Mouse (Mus musculus) lung, postnatal 25 days (tissue): ENCODE data around the gene Mettl21e.
"Not testable (repeated sequence)": the region's sequence is repeated elsewhere in the genome, so short reads cannot be mapped to it uniquely, and the experiment has no call there.

Source experiments
- DNase-seq: peaks from one replicate; pipeline ENCODE4 v3.0.0; 2022; ENCODE audit warnings: low spot score

Mettl21e gene

DNA sequence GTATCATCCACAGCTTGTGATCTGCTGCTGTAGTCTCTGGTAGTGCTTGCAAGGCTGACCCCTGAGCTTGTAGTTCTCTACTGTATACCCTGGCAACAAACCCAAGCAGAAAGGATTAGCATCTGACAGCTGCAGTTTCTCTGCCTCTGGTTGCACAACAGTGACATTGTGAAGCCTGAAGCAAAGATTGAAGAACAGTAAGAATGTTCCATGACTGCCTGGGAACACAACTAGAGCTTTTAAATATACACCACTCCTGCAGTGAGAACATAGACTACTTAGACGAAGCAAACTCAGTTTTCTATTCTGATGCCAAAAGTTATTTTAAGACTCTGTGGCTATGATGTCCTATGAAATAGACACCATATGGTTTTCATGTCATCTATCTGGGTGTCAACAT, at the start of gene Mettl21e:
Gene Mettl21e (minus strand): TSS at position 86 of the 400 bp plus-strand sequence.
- DNase-seq: peak; percentile 77

DNA sequence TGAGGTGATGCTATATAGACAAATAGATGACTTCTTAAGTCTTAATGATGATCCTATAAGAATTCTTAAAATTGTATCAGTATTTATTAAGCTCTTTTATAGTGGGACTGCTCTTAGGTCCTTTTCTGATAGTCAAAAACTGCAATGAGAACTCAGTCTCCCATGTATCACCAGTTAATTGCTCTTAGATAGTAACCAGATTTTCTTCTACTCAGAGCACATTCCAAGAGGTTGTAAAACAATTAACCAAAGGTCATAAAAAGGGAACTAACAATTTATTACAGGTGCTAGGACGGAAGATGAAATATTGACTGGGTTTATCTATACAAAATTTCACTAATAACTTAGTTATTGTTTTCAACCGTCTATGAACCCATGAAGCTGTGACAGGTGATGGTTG, 21.7 kb upstream of the Mettl21e start:
- not testable (repeated sequence) for DNase-seq

DNA sequence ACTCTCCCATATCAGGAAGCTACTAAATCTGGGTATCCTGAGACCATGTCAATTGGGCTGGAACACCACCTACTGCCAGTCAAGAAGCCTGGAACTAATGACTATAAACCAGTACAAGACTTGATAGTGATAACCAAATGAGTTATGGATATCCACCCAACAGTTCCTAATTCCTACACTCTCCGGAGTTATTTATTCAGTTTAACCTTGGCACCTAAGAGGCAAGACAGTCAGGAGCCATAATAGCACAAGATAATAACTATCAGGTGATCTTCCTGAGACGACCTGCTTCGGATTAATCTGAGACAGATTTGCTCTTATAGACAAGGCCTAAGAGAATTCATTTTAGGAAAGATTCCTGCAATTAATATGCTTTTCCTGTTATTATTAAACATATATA, 21.2 kb upstream of the Mettl21e start:
- DNase-seq: no peak

DNA sequence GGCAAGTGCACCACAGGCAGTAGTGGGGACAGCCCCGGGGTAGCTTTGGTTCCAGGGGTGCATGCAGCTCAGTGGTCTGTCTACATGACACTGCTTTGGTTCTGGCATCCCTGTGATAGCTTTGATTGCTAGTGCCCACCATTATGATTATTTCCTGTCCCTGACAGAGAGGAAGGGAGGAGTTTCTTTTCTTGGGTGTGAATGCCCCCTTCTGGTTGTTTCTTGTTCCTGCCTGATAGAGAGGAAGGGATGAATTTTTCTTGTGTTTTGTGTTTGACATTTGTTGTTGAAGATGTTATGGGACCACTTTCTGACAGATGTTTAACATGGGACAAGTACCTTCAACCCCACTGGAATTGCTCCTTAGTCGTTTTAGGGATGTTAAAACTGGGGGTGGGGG, 18.5 kb upstream of the Mettl21e start:
- no peak for DNase-seq

DNA sequence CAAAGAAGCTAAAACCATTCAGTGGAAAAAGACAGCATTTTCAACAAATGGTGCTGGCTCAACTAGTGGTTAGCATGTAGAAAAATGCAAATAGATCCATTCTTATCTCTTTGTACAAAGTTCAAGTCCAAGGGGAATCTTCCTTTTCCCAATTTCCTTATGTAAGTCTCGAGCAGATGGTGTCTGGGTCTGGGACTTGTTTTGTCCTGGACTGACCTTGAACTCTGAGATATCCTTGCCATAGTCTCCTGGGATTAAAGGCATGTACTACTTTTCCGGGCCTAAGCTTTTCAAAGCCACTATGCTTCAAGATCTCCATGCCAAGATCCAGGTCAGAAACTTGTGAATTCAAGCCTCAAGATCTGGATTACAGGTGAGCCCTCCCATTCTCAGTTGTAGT, 16.6 kb upstream of the Mettl21e start:
- DNase-seq: no peak

DNA sequence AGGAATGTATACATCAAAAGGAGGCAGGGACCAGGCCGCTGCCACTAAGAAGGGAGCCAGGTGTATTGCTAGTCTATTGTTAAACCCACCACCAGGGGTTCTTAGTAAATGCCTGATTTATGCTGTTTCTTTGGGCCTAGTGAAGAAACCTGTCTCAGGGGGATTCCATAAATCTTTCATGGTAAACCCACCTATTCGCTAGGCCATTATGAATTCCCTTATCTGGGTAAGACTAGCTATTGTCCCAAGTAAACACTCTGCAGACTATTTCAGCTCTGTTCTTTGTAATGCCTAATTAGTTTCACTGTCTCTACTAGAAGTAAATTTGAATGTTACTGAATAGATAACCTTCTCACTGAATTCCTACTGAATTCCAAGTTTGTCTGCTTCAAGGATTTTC, 15.8 kb upstream of the Mettl21e start:
- DNase-seq: not testable (repeated sequence)

DNA sequence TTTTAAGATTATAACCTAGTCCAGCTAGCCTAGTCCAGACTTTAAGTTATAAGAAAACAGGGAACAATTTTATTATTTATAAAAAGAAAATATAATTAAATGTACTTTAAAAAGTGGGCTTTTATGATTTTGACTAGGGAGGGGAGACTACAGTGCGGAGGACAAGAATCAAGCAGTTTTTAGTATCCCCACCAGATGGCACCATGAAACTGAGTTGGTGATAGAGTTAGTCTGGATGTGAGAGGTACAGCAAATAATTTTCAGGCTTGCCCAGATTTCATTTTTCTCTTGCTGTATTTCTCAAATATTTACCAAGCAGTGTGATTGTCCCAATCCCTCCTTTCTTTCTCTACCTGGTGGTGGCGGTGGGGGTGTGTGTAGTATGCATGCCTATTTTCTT, 10.3 kb upstream of the Mettl21e start:
- peak; percentile 30 for DNase-seq

DNA sequence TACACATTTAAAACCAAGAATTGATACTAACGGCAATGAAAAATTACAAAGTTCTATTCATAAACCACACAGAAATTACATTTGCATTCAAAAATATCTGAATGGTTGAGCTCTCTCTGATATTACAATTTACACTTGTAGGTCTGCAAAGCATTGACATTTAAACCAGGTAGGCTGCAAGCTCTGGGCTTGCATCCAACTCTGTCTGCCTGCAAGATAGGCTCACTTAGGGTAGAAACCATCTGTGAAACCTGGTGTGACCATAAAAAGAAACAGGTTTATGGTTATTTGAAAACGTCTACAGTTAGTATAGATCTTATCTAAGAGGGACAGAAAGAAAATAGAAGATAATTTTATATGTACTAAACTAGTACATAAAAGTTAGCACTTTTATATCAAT, 1.6 kb downstream of the Mettl21e start:
- DNase-seq: no peak

DNA sequence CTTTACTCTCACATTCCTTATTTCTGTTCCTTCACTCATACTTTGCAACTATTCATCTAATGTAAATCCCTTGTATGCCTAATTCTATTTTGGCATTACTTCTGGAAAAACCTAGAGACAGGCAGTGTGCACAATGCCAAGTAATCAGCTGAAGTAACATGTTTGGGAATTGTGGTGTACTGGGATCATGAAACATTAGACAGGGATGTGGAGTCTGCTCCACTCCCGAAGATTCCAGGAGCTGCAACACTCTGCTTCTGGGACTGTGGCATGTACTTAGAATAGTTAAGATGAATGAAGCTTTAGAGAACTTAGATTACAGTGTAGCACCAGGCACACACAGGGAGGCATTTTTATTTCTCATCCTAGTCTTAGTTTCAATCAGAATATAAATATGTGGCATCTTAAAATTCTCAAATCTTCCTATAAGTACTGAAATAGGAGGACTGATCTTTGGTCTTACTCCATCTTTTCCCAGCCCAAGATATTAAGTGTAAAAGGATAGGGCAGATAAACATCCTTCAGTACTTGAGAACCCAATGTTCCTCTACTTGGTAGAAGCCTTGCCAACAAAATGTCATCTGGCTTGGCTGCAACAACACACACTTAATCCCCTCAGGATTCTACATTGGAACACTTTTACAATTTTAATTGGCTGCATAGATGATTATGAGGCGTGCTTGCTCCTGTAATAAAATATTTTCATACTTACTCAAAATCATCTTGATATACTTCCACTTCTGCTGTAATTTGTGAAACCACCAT, 2.2 kb downstream of the Mettl21e start:
- peak; percentile 61 for DNase-seq

DNA sequence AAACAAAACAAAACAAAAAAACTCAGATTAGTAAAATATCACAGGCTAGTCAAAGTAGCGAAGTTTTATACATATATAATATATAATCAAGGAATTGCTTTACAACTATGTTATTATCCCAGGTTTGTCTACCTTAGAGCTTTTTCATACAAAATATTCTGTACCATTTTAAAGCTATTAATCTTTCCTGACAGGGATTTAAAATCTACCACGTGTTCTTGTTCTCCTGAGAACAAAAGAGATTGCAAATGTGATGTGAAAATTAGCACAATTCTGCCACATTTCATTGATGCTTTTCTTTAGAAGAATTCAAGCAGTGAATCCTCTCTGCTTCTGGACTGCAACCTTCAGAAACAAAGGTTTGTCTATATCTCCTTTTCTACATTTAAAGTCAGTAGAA, 4.3 kb downstream of the Mettl21e start:
- no peak for DNase-seq

DNA sequence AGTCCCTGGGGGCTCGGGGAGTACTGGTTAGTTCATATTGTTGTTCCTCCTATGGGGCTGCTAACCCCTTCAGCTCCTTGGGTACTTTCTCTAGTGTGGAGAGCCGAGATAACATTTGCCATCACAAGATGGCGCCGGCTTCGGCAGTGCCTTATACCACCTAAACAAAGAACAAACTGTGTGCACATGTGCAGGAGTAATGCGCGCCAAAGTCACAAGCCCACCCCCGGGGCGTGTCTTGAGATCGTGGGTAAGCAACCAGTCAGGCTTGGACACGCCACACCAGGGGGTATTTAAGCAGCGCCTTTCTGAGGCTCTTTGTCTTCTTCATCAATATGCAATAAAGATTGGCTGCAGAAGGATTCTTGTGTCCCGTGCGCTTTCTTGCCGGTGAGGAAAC, 15.9 kb downstream of the Mettl21e start:
- no peak for DNase-seq

DNA sequence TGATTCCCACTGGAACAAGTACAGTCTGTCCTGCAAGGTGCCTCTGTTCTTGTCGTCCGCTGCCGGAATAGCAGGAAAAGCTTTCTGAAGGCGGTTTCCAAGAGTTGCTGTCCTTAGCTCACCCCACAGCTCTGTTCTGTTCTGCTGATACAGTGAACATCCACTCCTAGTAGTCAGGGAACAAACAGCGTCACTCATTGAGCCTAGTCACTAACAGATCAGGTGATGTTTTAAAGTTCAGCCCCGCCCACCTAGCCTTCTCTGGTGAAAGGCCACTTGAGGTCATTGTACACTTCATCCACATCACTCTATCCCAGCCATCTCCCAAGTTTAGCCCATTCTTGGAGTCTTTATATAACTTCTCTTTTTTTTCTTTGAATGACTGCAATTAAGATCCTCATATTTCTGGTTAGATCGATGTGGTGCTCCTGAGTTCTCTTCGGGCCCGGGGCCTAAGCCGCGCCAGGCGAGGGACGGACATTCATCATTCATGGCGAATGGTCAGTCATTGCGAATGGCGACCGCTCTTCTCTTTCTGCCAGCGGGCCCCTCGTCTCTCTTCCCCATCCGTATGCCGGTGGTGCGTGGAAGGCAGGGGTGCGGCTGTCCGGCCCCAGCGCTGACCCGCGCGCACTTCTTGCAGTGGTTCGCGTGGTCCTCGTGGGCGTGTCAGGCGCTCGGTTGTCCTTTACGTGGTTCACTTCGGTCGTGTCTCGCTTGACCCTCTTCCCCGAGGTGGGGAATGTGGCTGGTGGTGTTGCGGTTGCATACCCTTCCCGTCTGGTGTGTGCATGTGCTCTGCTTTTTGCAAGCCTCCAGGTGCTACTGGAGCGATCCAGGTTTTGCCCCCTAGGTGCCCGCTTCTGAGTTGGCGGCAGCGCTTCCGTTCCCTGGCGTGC, 20.2 kb downstream of the Mettl21e start:
- DNase-seq: peak; percentile 69

DNA sequence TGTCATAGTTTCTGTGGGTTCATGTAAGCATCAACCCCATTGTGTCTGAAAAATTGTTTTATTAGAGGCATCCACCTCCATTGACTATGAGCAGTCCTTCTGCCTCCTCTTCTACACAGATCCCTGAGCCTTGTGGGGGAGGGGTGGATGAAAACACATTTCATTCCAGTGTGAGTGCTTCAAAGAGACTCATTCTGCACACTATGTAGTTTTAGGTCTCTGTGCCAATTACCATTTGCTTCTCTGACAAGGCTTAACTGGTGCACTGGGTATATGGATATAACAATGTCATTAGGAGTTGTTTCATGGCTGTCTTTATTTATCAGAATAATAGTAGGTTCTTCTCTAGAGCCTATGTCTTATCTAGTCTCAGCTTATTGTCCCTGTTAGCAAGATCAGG, 32.4 kb downstream of the Mettl21e start:
- no peak for DNase-seq

DNA sequence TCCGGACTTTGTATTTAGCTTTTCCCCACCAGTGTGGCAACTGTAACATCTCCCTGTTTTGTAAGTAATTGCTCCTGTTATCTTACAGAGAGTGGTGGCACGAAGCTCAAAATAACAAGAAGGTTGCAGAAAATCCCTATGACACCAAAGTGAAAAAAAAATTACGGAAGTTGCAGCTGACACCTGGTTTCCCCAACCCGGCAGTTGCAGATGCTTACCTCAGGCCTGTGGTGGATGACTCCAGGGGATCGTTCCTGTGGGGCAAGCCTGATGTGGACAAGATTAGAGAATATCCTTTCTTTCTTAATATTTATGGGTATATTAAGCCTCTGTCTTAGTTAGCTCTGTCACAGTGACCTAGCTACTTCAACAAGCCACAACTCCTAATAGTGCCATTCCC, 40.7 kb downstream of the Mettl21e start:
- DNase-seq: no peak

DNA sequence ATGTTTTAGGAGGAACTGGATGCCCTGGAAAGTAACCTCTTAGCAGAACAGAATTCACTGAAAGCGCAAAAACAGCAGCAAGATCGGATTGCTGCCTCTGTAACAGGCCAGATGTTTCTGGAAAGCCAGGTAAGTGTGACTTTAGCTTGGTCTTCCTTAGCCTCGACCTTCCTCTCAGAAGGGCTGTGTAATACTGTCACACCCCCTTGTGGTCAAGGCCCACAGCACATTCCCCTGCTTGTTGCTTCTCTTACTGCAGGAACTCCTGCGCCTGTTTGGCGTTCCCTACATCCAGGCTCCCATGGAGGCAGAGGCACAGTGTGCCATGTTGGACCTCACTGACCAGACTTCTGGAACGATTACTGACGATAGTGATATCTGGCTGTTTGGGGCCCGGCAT, 44.9 kb downstream of the Mettl21e start:
- DNase-seq: no peak

DNA sequence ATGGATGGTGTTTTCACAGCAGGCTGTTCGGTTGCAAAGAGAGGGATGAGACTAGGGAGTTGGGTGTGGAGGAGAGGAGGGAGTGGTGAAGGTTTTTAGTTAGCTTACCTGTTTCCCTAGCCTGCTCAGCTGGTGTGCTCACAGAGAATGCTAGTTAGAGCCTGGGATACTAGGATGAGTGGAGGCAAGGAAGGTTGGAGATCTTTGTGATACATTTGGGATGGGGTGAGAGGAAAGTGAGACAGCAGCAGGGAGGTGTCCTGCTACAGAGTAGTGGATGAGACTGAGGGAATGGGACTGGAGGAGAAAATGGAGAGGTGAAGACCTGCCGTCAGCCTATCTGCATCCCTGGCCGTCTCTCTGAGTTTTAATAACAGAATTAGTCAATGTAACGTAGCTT, 46.1 kb downstream of the Mettl21e start:
- no peak for DNase-seq

DNA sequence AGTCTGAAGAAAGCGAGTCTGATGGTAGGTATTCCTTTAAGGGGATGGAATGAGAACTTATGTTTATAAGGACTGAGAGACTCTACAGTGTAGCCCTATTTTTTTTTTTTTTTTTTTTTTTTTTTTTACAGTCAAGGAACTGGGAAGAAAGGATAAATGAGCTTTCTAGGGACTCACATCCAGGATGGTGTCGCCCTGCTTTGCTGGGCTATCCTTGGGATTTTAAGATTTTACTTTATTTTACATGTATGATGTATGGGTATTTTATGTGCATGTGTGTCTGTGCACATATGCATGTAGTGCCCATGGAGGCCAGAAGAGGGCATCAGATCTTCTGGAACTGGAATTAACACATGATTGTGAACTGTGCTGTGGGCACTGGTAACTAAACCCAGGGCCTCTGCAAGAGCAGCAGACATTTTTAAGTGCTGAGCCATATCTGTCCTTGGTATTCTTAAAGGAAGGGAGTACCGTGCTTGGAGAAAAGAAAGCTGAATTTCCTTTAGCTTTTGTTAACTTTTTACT, 50.8 kb downstream of the Mettl21e start:
- no peak for DNase-seq

DNA sequence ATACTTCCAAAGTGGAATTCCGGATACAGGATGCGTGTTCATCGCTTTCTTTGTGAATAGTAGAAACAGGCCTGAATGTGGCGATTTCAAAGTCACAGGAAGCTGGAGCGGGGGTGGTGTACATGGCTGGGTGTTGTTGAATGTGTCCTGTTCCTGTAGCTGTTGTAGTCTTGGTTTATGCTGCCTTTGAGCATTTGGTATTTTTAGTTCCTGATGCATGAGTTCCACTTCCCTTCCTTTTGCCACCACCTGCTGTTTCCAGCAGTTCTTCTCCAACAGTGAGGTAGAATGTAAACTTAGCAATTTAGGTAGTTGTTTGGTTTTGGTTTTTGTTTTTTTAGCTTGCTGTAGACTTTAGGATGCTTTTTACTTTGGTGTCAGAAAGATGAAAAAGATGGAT, 56.4 kb downstream of the Mettl21e start:
- no peak for DNase-seq

DNA sequence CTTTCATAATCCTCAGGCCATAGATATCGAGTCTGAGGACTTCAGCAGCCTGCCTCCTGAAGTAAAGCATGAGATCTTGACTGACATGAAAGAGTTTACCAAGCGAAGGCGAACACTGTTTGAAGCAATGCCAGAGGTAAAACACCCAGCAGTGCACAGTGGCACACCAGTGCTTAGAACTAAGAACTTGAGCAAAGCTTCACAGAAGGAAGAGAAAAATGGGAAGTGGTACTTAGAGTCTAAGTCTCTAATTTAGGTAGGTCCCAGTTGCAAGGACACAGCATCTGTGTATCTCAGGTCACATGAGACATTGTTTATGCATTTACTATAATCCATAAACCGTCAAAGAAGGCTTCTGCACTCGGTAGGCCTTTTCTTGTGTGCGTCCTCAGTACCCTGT, 56.9 kb downstream of the Mettl21e start:
- no peak for DNase-seq

DNA sequence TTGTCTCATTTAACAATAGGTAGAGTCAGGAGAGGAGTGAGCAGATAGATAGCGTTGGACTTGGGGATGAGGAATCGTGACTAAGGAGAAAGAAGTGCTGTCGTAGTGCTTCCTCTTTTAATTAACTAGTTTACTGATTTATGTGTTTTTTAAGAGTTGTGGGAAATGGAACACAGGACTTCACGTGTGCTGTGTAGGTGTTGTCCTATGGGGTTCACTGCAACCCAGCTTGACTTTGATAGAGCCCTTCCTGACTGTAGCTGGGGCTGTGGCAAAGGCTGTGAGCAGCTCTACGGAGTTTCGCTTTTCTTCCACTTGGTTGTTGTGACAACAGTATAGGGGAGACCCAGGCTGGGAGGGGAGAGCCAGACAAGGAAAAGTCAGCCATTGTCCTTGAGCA, 60.4 kb downstream of the Mettl21e start:
- no peak for DNase-seq

DNA sequence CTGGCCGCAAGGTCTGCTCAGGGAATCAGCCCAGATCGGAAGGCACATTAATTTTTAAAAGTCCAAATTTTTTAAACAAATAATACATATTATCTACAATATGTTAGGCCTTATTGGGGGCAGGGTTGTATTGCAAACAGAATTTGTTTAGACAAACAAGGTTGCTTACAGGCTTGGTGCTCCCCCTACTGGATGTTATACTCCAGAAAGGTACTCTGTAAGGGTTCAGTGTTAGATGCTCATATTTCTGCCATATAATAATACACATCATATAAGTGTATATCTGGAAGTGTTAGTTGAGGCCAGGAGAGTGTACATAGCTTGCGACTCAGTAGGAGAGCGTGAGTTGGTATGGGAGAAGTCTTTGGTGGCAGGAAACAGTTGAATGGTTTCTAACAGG, 63.5 kb downstream of the Mettl21e start:
- peak; percentile 14 for DNase-seq
